Comparison of ENCODE assay signal across 8 mouse cellular contexts in genomic region chr5:134551233-134552109, GRCm38 (mm10). TPM values are rescaled to one million over a fixed set of nuclear protein-coding genes. Genes with fewer than 3 reads are reported as not detected.
DNase-seq lines count a peak whose midpoint lies in the region; ATAC-seq and TF ChIP-seq lines count a peak whose summit lies in the region.

No protein-coding gene starts in this region.

- peak overlapping the region; percentile 95 for H3K27ac ChIP-seq in embryonic facial prominence, embryonic 11.5 days (replicated peaks; ENCODE audit: low read depth, low read length)
- peak overlapping the region; percentile 88 for H3K27ac ChIP-seq in heart, embryonic 11.5 days (ENCODE audit: low read depth, low read length)
- no peak overlapping the region for H3K27ac ChIP-seq in liver, embryonic 14.5 days
- H3K27ac ChIP-seq in neural tube, embryonic 11.5 days (ENCODE audit: low read depth, low read length): peak overlapping the region; percentile 97

- H3K4me3 ChIP-seq in embryonic facial prominence, embryonic 11.5 days (ENCODE audit: low read depth, low read length): peak overlapping the region; percentile 97
- peak overlapping the region; percentile 78 for H3K4me3 ChIP-seq in heart, embryonic 11.5 days (ENCODE audit: low read depth, low read length)
- peak overlapping the region; percentile 63 for H3K4me3 ChIP-seq in liver, embryonic 14.5 days (ENCODE audit: insufficient read depth in 1 of 2, low read depth in 2 of 2, low read length in 2 of 2)
- peak overlapping the region; percentile 95 for H3K4me3 ChIP-seq in neural tube, embryonic 11.5 days (ENCODE audit: low read depth, low read length)

- no peak for TF ChIP-seq CTCF in liver, embryonic 14.5 days (IDR thresholded peaks at IDR 0.05; ENCODE audit: low read depth)

- no peaks in the 10 kb centered on the region for H3K27me3 ChIP-seq in embryonic facial prominence, embryonic 11.5 days (ENCODE audit: control insufficient read depth, insufficient read depth, low read length)
- no peaks in the 10 kb centered on the region for H3K27me3 ChIP-seq in heart, embryonic 11.5 days (ENCODE audit: control insufficient read depth, insufficient read depth, low read length)
- peaks cover 2% of the 10 kb centered on the region; the same call in 1 of the 2 replicates for H3K27me3 ChIP-seq in liver, embryonic 14.5 days (ENCODE audit: control insufficient read depth, insufficient read depth, low read length)
- H3K27me3 ChIP-seq in neural tube, embryonic 11.5 days (ENCODE audit: control insufficient read depth, insufficient read depth, low read length): no peaks in the 10 kb centered on the region

- H3K9me3 ChIP-seq in embryonic facial prominence, embryonic 11.5 days (replicated peaks; ENCODE audit: control insufficient read depth, low read length): no peaks in the 10 kb centered on the region
- H3K9me3 ChIP-seq in heart, embryonic 11.5 days (replicated peaks; ENCODE audit: control insufficient read depth, low read length): no peaks in the 10 kb centered on the region
- no peaks in the 10 kb centered on the region for H3K9me3 ChIP-seq in liver, embryonic 14.5 days (ENCODE audit: control insufficient read depth, low read length)
- no peaks in the 10 kb centered on the region for H3K9me3 ChIP-seq in neural tube, embryonic 11.5 days (ENCODE audit: control insufficient read depth, low read length)

- H3K4me2 ChIP-seq in embryonic facial prominence, embryonic 11.5 days (ENCODE audit: low read depth, low read length): peak overlapping the region; percentile 94
- H3K4me2 ChIP-seq in heart, embryonic 11.5 days: peak overlapping the region; percentile 96
- H3K4me2 ChIP-seq in liver, embryonic 14.5 days (ENCODE audit: low read depth): peak overlapping the region; percentile 80
- H3K4me2 ChIP-seq in neural tube, embryonic 11.5 days (ENCODE audit: low read depth): peak overlapping the region; percentile 96

- H3K4me1 ChIP-seq in embryonic facial prominence, embryonic 11.5 days (ENCODE audit: control insufficient read depth, insufficient read depth, low read length): peaks cover 8% of the 10 kb centered on the region
- peaks cover 25% of the 10 kb centered on the region for H3K4me1 ChIP-seq in heart, embryonic 11.5 days (ENCODE audit: control insufficient read depth, insufficient read depth, low read length)
- peaks cover 0 to 9% of the 10 kb centered on the region in 2 experiments; a peak in 2 of 4 replicates for H3K4me1 ChIP-seq in liver, embryonic 14.5 days (replicated peaks; ENCODE audit: control insufficient read depth in 2 of 2, insufficient read depth in 2 of 2, low read length in 1 of 2)
- H3K4me1 ChIP-seq in neural tube, embryonic 11.5 days (ENCODE audit: control insufficient read depth, insufficient read depth, low read length): peaks cover 22% of the 10 kb centered on the region

- DNase-seq in CD8-positive naive resting alpha-beta T cell, adult 2 months (ENCODE audit: low read depth in 2 of 2, low spot score in 2 of 2): peak; percentile 5 to 11
- DNase-seq in adrenal gland, adult 2 months: peak; percentile 53
- DNase-seq in embryonic facial prominence, embryonic 11.5 days (ENCODE audit: low spot score): peak; percentile 43
- DNase-seq in kidney, adult 9 months: peak; percentile 50
- DNase-seq in liver, embryonic 14.5 days (ENCODE audit: low read depth in 3 of 3, low spot score in 3 of 3): no peak
- peak; percentile 65 for DNase-seq in neural tube, embryonic 11.5 days (ENCODE audit: low spot score)
- no peak for DNase-seq in natural killer cell, adult 2 months (ENCODE audit: low spot score in 2 of 2)

- no peak for TF ChIP-seq EP300 in liver, embryonic 14.5 days (IDR thresholded peaks at IDR 0.05; ENCODE audit: low read depth)

- H3K36me3 ChIP-seq in embryonic facial prominence, embryonic 11.5 days (replicated peaks; ENCODE audit: control insufficient read depth, insufficient read depth, low read depth, low read length): no peaks in the 10 kb centered on the region
- H3K36me3 ChIP-seq in heart, embryonic 11.5 days (ENCODE audit: control insufficient read depth, insufficient read depth, low read length): no peaks in the 10 kb centered on the region
- H3K36me3 ChIP-seq in liver, embryonic 14.5 days (replicated peaks; ENCODE audit: control insufficient read depth, insufficient read depth, low read depth): no peaks in the 10 kb centered on the region
- no peaks in the 10 kb centered on the region for H3K36me3 ChIP-seq in neural tube, embryonic 11.5 days (ENCODE audit: control insufficient read depth, insufficient read depth, low read length)

- WGBS in embryonic facial prominence, embryonic 11.5 days: 2% methylated on average over 52 of the region's 52 CpGs
- 2% methylated on average over 52 of the region's 52 CpGs for WGBS in heart, embryonic 11.5 days (ENCODE audit: insufficient replicate concordance)
- 5% methylated on average over 51 of the region's 52 CpGs for WGBS in liver, embryonic 14.5 days (ENCODE audit: insufficient replicate concordance)
- 1% methylated on average over 50 of the region's 52 CpGs for WGBS in neural tube, embryonic 11.5 days

- peak overlapping the region; percentile 90 for H3K9ac ChIP-seq in embryonic facial prominence, embryonic 11.5 days (replicated peaks; ENCODE audit: low read length)
- peak overlapping the region; percentile 88 for H3K9ac ChIP-seq in heart, embryonic 11.5 days (ENCODE audit: low read depth, low read length)
- H3K9ac ChIP-seq in liver, embryonic 14.5 days (replicated peaks): peak overlapping the region; percentile 53
- peak overlapping the region; percentile 96 for H3K9ac ChIP-seq in neural tube, embryonic 11.5 days (ENCODE audit: low read length)

- ATAC-seq in embryonic facial prominence, embryonic 11.5 days (replicated peaks; ENCODE audit: insufficient number of reproducible peaks, low FRiP score, low TSS enrichment, low read depth): peak; percentile 17; the same call in 1 of the 2 replicates
- ATAC-seq in heart, embryonic 11.5 days (replicated peaks; ENCODE audit: insufficient number of reproducible peaks, low FRiP score, low TSS enrichment): peak; percentile 14
- no peak for ATAC-seq in liver, embryonic 14.5 days (ENCODE audit: insufficient read depth)
- ATAC-seq in neural tube, embryonic 11.5 days (ENCODE audit: insufficient read depth, low FRiP score, low TSS enrichment): peak; percentile 10

RNA-seq across cellular contexts. Expression of gene Clip2, which starts 0.8 kb away (rescaled TPM):
- 10 to 100 TPM; 13.3 to 21.5 TPM for total RNA-seq in adrenal gland, adult 2 months (2021)
- 15.1 and 16.8 TPM in 2 replicates for polyA plus RNA-seq in adrenal gland, adult 2 months (2012; rRNA removed)
- polyA plus RNA-seq in embryonic facial prominence, embryonic 11.5 days (2014; fragmentation: Nextera tagmentation; extraction: Ambion mirVana): 4.6 and 5.5 TPM in 2 replicates
- 1.7 and 2.2 TPM in 2 replicates for polyA plus RNA-seq in heart, embryonic 11.5 days (2014; fragmentation: Nextera tagmentation; extraction: Ambion mirVana)
- polyA plus RNA-seq in liver, embryonic 14.5 days (2012; rRNA removed): 1.5 and 1.8 TPM in 2 replicates
- 0.36 and 0.47 TPM in 2 replicates for polyA plus RNA-seq in liver, embryonic 14.5 days (2014; fragmentation: Nextera tagmentation; extraction: Ambion mirVana)
- polyA plus RNA-seq in neural tube, embryonic 11.5 days (2014; fragmentation: Nextera tagmentation; extraction: Ambion mirVana): 7.6 and 8.1 TPM in 2 replicates

RNA-seq across cellular contexts. Expression of gene Syna, which starts 8.5 kb away (rescaled TPM):
- total RNA-seq in adrenal gland, adult 2 months (2021): not detected
- polyA plus RNA-seq in adrenal gland, adult 2 months (2012; rRNA removed): 0.04 TPM in 1 of 2 replicates, not detected in the other
- polyA plus RNA-seq in embryonic facial prominence, embryonic 11.5 days (2014; fragmentation: Nextera tagmentation; extraction: Ambion mirVana): 0.14 TPM in 1 of 2 replicates, not detected in the other
- polyA plus RNA-seq in heart, embryonic 11.5 days (2014; fragmentation: Nextera tagmentation; extraction: Ambion mirVana): not detected in 2 replicates
- not detected in 2 replicates for polyA plus RNA-seq in liver, embryonic 14.5 days (2012; rRNA removed)
- not detected in 2 replicates for polyA plus RNA-seq in liver, embryonic 14.5 days (2014; fragmentation: Nextera tagmentation; extraction: Ambion mirVana)
- not detected in 2 replicates for polyA plus RNA-seq in neural tube, embryonic 11.5 days (2014; fragmentation: Nextera tagmentation; extraction: Ambion mirVana)

RNA-seq across cellular contexts. Expression of gene Rfc2, which starts 29.7 kb away (rescaled TPM):
- 10 to 100 TPM; 40.0 to 48.4 TPM for total RNA-seq in adrenal gland, adult 2 months (2021)
- 25.2 and 29.5 TPM in 2 replicates for polyA plus RNA-seq in adrenal gland, adult 2 months (2012; rRNA removed)
- polyA plus RNA-seq in embryonic facial prominence, embryonic 11.5 days (2014; fragmentation: Nextera tagmentation; extraction: Ambion mirVana): 344 and 365 TPM in 2 replicates
- polyA plus RNA-seq in heart, embryonic 11.5 days (2014; fragmentation: Nextera tagmentation; extraction: Ambion mirVana): 216 and 234 TPM in 2 replicates
- polyA plus RNA-seq in liver, embryonic 14.5 days (2012; rRNA removed): 68.1 and 102 TPM in 2 replicates
- polyA plus RNA-seq in liver, embryonic 14.5 days (2014; fragmentation: Nextera tagmentation; extraction: Ambion mirVana): 180 and 217 TPM in 2 replicates
- polyA plus RNA-seq in neural tube, embryonic 11.5 days (2014; fragmentation: Nextera tagmentation; extraction: Ambion mirVana): 309 and 324 TPM in 2 replicates

Comparison
In these comparisons a context has a peak if more than half of its experiments do, and no peak if none do; other contexts are left out.
1. DNase-seq: peak in CD8-positive naive resting alpha-beta T cell, adult 2 months (2 of 2), adrenal gland, adult 2 months (single experiment), embryonic facial prominence, embryonic 11.5 days (single experiment), kidney, adult 9 months (single experiment) and neural tube, embryonic 11.5 days (single experiment); none in liver, embryonic 14.5 days (0 of 3) and natural killer cell, adult 2 months (0 of 2).
2. Peak in every context shown above with its lines, with median percentiles within 50 percentile points of each other: H3K4me2 ChIP-seq, H3K4me3 ChIP-seq and H3K9ac ChIP-seq.